Mouse (Mus musculus) bone marrow macrophage, adult 2 months (primary cell): ENCODE data around the gene Klhdc8b.
A peak's percentile ranks its signal among the peaks of the same experiment; 100 is the strongest.

Experiments
- CTCF ChIP-seq: IDR thresholded peaks from 2 replicates; pipeline ENCODE4 v1.5.1; 2012; ENCODE audit warnings: low read depth, mild to moderate bottlenecking, low read length, moderate library complexity
- POLR2A ChIP-seq: IDR thresholded peaks from 2 replicates; pipeline ENCODE4 v1.6.1; 2012; ENCODE audit warnings: mild to moderate bottlenecking, low read depth, low read length, borderline replicate concordance

DNA sequence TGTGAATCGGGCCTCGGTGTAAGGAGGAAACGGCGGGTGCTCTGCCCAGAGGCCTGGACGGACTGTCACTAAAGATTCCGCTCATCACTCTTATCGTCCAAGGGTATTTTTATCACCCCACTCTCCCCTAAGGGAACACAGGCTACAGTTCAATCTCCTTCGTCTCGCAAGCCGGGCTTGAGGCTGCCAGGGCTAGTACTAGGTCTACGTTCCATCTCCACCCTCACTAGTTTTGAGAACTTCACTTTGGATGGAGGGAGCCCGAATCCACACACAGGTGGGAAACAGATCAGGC, 29.9 kb upstream of the Klhdc8b start:
- TF ChIP-seq CTCF (no peak; the same call in 1 of the 2 replicates), POLR2A (0 out of 2 replicates have a peak, but pooled peaks have one; percentile 8)
